Mouse (Mus musculus): ENCODE data around the gene Cfap206. TPM values are rescaled to one million over a fixed set of nuclear protein-coding genes. Genes with fewer than 3 reads are reported as not detected.
"Not testable (repeated sequence)": the region's sequence is repeated elsewhere in the genome, so short reads cannot be mapped to it uniquely, and the experiment has no call there.

The Cfap206 gene
- 1.1 and 2.0 TPM in 2 replicates for polyA plus RNA-seq (2015; fragmentation: Nextera tagmentation; extraction: Ambion mirVana)

GRCm38 (mm10) chr4:34729851-34730341, at the start of gene Cfap206:
Gene Cfap206 (minus strand): TSS chr4:34730206.
- Histone ChIP-seq H3K36me3 (no peaks in the 10 kb centered on the region), H3K4me3 (peak within 1 kb of the TSS; percentile 46), H3K27me3 (peaks cover 13% of the 10 kb centered on the region), H3K27ac (replicated peaks) (no peak within 1 kb of the TSS), H3K9ac (peak within 1 kb of the TSS; percentile 62), H3K4me2 (peak within 1 kb of the TSS; percentile 77), H3K4me1 (replicated peaks) (0 out of 2 replicates have a peak, but pooled peaks cover 8% of the 10 kb centered on the region), H3K9me3 (no peaks in the 10 kb centered on the region)
- peak; percentile 98 for ATAC-seq (ENCODE audit: low read depth)
- WGBS: under 1% methylated on average over 38 of the region's 38 CpGs

GRCm38 (mm10) chr4:34777677-34778527, 47.9 kb upstream of the Cfap206 start, which contains the start of gene Smim8:
Gene Smim8 (minus strand): TSS chr4:34778423.
- Histone ChIP-seq H3K4me3 (peak within 1 kb of the TSS; percentile 64), H3K9me3 (no peaks in the 10 kb centered on the region), H3K27me3 (no peaks in the 10 kb centered on the region), H3K36me3 (no peaks in the 10 kb centered on the region), H3K4me2 (peak within 1 kb of the TSS; percentile 77), H3K4me1 (replicated peaks) (peaks cover 12% of the 10 kb centered on the region), H3K9ac (peak within 1 kb of the TSS; percentile 81), H3K27ac (replicated peaks) (peak within 1 kb of the TSS; percentile 89)
- 6% methylated on average over 40 of the region's 40 CpGs for WGBS
- peak; percentile 97 for ATAC-seq (ENCODE audit: low read depth)

- Histone ChIP-seq H3K4me3 (no peak overlapping the region), H3K9me3 (no peaks in the 10 kb centered on the region), H3K27ac (replicated peaks) (peak overlapping the region; percentile 34; the same call in 1 of the 2 replicates), H3K36me3 (peaks cover 23% of the 10 kb centered on the region), H3K9ac (no peak overlapping the region), H3K4me2 (peak overlapping the region; percentile 22; the same call in 1 of the 2 replicates), H3K4me1 (replicated peaks) (peaks cover 14% of the 10 kb centered on the region), H3K27me3 (no peaks in the 10 kb centered on the region)
- WGBS: 4% methylated on average over 8 of the region's 8 CpGs
- peak; percentile 74 for ATAC-seq (ENCODE audit: low read depth)
Measured at GRCm38 (mm10) chr4:34771652-34772371, 41.8 kb upstream of the Cfap206 start.

GRCm38 (mm10) chr4:34756163-34756562, 26.2 kb upstream of the Cfap206 start, which contains the start of gene Gm136:
Gene Gm136 (minus strand): TSS chr4:34756263.
- no peaks in the 10 kb centered on the region for H3K27me3 ChIP-seq
- no peak within 1 kb of the TSS for H3K4me3 ChIP-seq

GRCm38 (mm10) chr4:34749236-34749635, 19.2 kb upstream of the Cfap206 start:
- Histone ChIP-seq H3K4me2 (no peak overlapping the region), H3K4me3 (no peak overlapping the region), H3K36me3 (no peaks in the 10 kb centered on the region), H3K9me3 (no peaks in the 10 kb centered on the region), H3K9ac (no peak overlapping the region), H3K4me1 (replicated peaks) (no peaks in the 10 kb centered on the region), H3K27ac (replicated peaks) (no peak overlapping the region), H3K27me3 (no peaks in the 10 kb centered on the region)
- ATAC-seq (ENCODE audit: low read depth): no peak
- WGBS: 64% methylated on average over 6 of the region's 6 CpGs

More at GRCm38 (mm10) chr4:34756163-34756562, 26.2 kb upstream of the Cfap206 start, which contains the start of gene Gm136:
- no peaks in the 10 kb centered on the region for H3K36me3 ChIP-seq
- H3K4me2 ChIP-seq: no peak within 1 kb of the TSS
- ATAC-seq (ENCODE audit: low read depth): no peak
- no peaks in the 10 kb centered on the region for H3K4me1 ChIP-seq (replicated peaks)
- WGBS: 93% methylated on average over 1 of the region's 1 CpGs
- no peak within 1 kb of the TSS for H3K27ac ChIP-seq (replicated peaks)
- no peak within 1 kb of the TSS for H3K9ac ChIP-seq
- no peaks in the 10 kb centered on the region for H3K9me3 ChIP-seq

GRCm38 (mm10) chr4:34734461-34734860, 4.5 kb upstream of the Cfap206 start:
- Histone ChIP-seq H3K27me3 (0 out of 2 replicates have a peak, but pooled peaks cover 5% of the 10 kb centered on the region), H3K27ac (replicated peaks) (no peak overlapping the region), H3K4me3 (no peak overlapping the region), H3K4me2 (no peak overlapping the region), H3K36me3 (no peaks in the 10 kb centered on the region), H3K9me3 (no peaks in the 10 kb centered on the region), H3K4me1 (replicated peaks) (0 out of 2 replicates have a peak, but pooled peaks cover 8% of the 10 kb centered on the region), H3K9ac (no peak overlapping the region)
- no peak for ATAC-seq (ENCODE audit: low read depth)
- WGBS: 75% methylated on average over 3 of the region's 3 CpGs

- H3K9me3 ChIP-seq; H3K36me3 ChIP-seq; H3K4me2 ChIP-seq; ATAC-seq (ENCODE audit: low read depth); H3K9ac ChIP-seq; H3K27ac ChIP-seq (replicated peaks); H3K27me3 ChIP-seq; H3K4me1 ChIP-seq (replicated peaks); H3K4me3 ChIP-seq: not testable (repeated sequence)
- WGBS: 40% methylated on average over 2 of the region's 2 CpGs
Measured at GRCm38 (mm10) chr4:34733415-34733814, 3.4 kb upstream of the Cfap206 start.

GRCm38 (mm10) chr4:34725710-34726109, 4.3 kb downstream of the Cfap206 start:
- H3K27ac ChIP-seq (replicated peaks); H3K9me3 ChIP-seq; H3K4me1 ChIP-seq (replicated peaks); H3K4me3 ChIP-seq; H3K9ac ChIP-seq; H3K36me3 ChIP-seq; ATAC-seq (ENCODE audit: low read depth); H3K4me2 ChIP-seq: not testable (repeated sequence)
- WGBS: 92% methylated on average over 3 of the region's 3 CpGs
- peaks cover 13% of the 10 kb centered on the region for H3K27me3 ChIP-seq

- Histone ChIP-seq H3K4me3 (no peak overlapping the region), H3K9me3 (no peaks in the 10 kb centered on the region), H3K9ac (no peak overlapping the region), H3K27me3 (peaks cover 8% of the 10 kb centered on the region), H3K27ac (replicated peaks) (no peak overlapping the region), H3K36me3 (no peaks in the 10 kb centered on the region), H3K4me1 (replicated peaks) (no peaks in the 10 kb centered on the region), H3K4me2 (no peak overlapping the region)
- ATAC-seq (ENCODE audit: low read depth): no peak
- 66% methylated on average over 4 of the region's 4 CpGs for WGBS
Measured at GRCm38 (mm10) chr4:34724306-34724705, 5.7 kb downstream of the Cfap206 start.

- Histone ChIP-seq H3K36me3 (no peaks in the 10 kb centered on the region), H3K4me1 (replicated peaks) (no peaks in the 10 kb centered on the region), H3K4me3 (no peak overlapping the region), H3K4me2 (no peak overlapping the region), H3K9me3 (no peaks in the 10 kb centered on the region), H3K27me3 (peaks cover 8% of the 10 kb centered on the region), H3K9ac (no peak overlapping the region), H3K27ac (replicated peaks) (no peak overlapping the region)
- ATAC-seq (ENCODE audit: low read depth): no peak
- WGBS: 66% methylated on average over 4 of the region's 4 CpGs
Measured at GRCm38 (mm10) chr4:34723186-34723585, 6.8 kb downstream of the Cfap206 start.

GRCm38 (mm10) chr4:34720127-34720895, 9.7 kb downstream of the Cfap206 start:
- Histone ChIP-seq H3K9me3 (no peaks in the 10 kb centered on the region), H3K4me3 (no peak overlapping the region), H3K4me2 (no peak overlapping the region), H3K27me3 (no peaks in the 10 kb centered on the region), H3K27ac (replicated peaks) (no peak overlapping the region), H3K9ac (no peak overlapping the region), H3K4me1 (replicated peaks) (no peaks in the 10 kb centered on the region), H3K36me3 (no peaks in the 10 kb centered on the region)
- 88% methylated on average over 7 of the region's 7 CpGs for WGBS
- ATAC-seq (ENCODE audit: low read depth): no peak
